Mouse (Mus musculus) liver, adult 2 months (tissue): ENCODE measurements around the gene Arrdc4.

Experiments used
- CTCF ChIP-seq: fragments of 200-500 bp; IDR thresholded peaks from 2 replicates; pipeline ENCODE4 v1.5.1; 2011; ENCODE audit warnings: low read depth, low read length, control low read depth
- POLR2A ChIP-seq: fragments of 200-500 bp; IDR thresholded peaks from 2 replicates; pipeline ENCODE4 v1.6.1; 2011; ENCODE audit warnings: low read length, control low read depth; ENCODE audit not compliant: insufficient read depth; ENCODE audit errors: extremely low read depth

- no peak for TF ChIP-seq CTCF
- no peak for TF ChIP-seq POLR2A
Observed at GRCm38 (mm10) chr7:68716926-68717325, 32.1 kb downstream of the Arrdc4 start.
